Mouse (Mus musculus) olfactory bulb, adult 2 months (tissue): ENCODE data around the gene Slc6a2. TPM values are rescaled to one million over a fixed set of nuclear protein-coding genes. Genes with fewer than 3 reads are reported as not detected.
A peak's percentile ranks its signal among the peaks of the same experiment; 100 is the strongest.

Source experiments
- H3K27ac ChIP-seq: fragments of 200-500 bp; 2 replicates; pipeline ENCODE4 v1.5.1; 2012; ENCODE audit warnings: low read depth, low read length; ENCODE audit not compliant: insufficient read depth
- H3K4me1 ChIP-seq: fragments of 200-500 bp; 2 replicates; pipeline ENCODE4 v1.6.1; 2012; ENCODE audit warnings: low read length; ENCODE audit not compliant: control insufficient read depth, insufficient read depth
- H3K4me3 ChIP-seq: fragments of 200-500 bp; 2 replicates; pipeline ENCODE4 v1.5.1; 2012; ENCODE audit warnings: mild to moderate bottlenecking, low read depth, low read length, moderate library complexity; ENCODE audit not compliant: insufficient read depth
- CTCF ChIP-seq: fragments of 200-500 bp; IDR thresholded peaks from 2 replicates; pipeline ENCODE4 v1.5.1; 2012; ENCODE audit warnings: low read depth, mild to moderate bottlenecking, low read length, moderate library complexity; ENCODE audit not compliant: insufficient read depth
- POLR2A ChIP-seq: fragments of 200-500 bp; IDR thresholded peaks from 2 replicates; pipeline ENCODE4 v1.6.1; 2012; ENCODE audit warnings: mild to moderate bottlenecking, low read depth, low read length, moderate library complexity; ENCODE audit not compliant: insufficient read depth
- WGBS: fragments of 180-500 bp; shearing (Covaris S2); methylation state at CpG from one replicate; pipeline ENCODE4 v1.1.7; 2018; 5-methylcytosine and 5-hydroxymethylcytosine counted together
- polyA plus RNA-seq: library from polyadenylated mRNA; stranded (reverse); fragments of >200 nt; gene quantifications from 2 replicates; pipeline ENCODE4 v1.2.4, GENCODE M21; 2012; ENCODE audit warnings: low replicate concordance; ENCODE audit not compliant: missing spikeins, insufficient read depth, insufficient read length

The Slc6a2 gene
- polyA plus RNA-seq, 1 experiment = not detected

DNA sequence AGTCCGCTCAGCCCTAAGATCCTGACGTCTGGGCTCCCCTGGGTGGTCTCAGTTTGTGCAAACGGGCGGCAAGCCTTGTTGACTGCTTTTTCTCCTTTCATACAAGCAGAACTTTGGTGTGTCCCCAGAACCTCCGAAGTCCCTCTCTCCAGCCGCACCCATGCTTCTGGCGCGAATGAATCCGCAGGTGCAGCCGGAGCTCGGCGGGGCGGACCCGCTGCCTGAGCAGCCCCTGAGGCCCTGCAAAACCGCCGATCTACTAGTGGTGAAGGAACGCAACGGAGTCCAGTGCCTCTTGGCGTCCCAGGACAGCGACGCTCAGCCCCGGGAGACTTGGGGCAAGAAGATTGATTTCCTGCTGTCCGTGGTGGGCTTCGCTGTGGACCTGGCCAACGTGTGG is 1.2 kb downstream of the Slc6a2 start:
- TF ChIP-seq POLR2A (no peak), CTCF (no peak)
- Histone ChIP-seq H3K27ac (no peak overlapping the region), H3K4me1 (peaks cover 12% of the 10 kb centered on the region), H3K4me3 (no peak overlapping the region)
- WGBS = 4% methylated on average over 25 of the region's 25 CpGs

GRCm38 (mm10) chr8:92964556-92964955 is 4.7 kb downstream of the Slc6a2 start:
- WGBS = 82% methylated on average over 2 of the region's 2 CpGs
- H3K27ac ChIP-seq = no peak overlapping the region
- H3K4me1 ChIP-seq = peaks cover 12% of the 10 kb centered on the region
- TF ChIP-seq CTCF (no peak), POLR2A (no peak)
- H3K4me3 ChIP-seq = no peak overlapping the region

- H3K4me3 ChIP-seq = no peak overlapping the region
- no peak overlapping the region for H3K27ac ChIP-seq
- WGBS = 38% methylated on average over 5 of the region's 5 CpGs
- TF ChIP-seq POLR2A (no peak), CTCF (no peak)
- H3K4me1 ChIP-seq = peaks cover 2% of the 10 kb centered on the region; the same call in 1 of the 2 replicates
Observed at GRCm38 (mm10) chr8:92972949-92973348, 13.1 kb downstream of the Slc6a2 start.

DNA sequence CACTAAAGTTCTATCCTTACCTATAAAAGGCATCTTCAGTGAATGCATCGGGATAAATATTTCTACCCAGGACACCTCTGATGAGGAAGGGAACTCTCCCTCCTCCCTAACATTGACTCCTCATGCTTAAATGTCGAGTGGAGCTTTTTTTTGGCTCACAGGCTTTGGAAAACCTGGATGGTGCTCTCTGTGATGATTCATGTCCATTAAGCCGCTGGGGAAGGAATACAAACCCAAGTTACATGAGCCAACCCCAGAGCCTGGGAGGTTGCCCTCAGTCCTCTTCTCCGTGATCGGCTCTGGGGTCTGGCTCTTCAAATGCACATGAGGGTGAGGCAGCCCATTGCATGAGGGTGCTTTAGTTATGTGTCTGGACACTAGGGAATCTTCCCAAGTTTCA is 16.8 kb downstream of the Slc6a2 start:
- no peak overlapping the region for H3K4me3 ChIP-seq
- H3K4me1 ChIP-seq = peaks cover 2% of the 10 kb centered on the region; the same call in 1 of the 2 replicates
- WGBS = 85% methylated on average over 5 of the region's 5 CpGs
- TF ChIP-seq CTCF = no peak
- H3K27ac ChIP-seq = no peak overlapping the region

DNA sequence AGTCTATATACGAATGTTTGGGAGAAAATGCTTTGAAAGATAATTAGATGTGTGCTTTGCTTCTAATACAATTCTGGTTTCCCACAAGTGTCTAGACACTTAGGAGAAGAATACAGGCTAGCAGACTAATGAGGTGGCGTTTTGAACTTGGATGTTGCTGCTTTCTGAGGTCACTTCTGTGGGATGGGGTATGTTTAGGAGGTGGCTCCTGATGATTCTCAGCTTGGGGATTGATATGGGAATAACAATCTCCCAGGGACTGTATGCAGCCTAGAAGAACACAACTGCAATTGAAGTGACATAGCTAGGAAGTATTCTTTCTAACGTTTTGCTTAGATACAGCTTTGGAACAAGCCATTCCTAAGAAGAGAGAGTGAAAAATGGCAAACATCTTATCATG is 22.6 kb downstream of the Slc6a2 start:
- Histone ChIP-seq H3K27ac (no peak overlapping the region), H3K4me1 (peaks cover 4% of the 10 kb centered on the region; the same call in 1 of the 2 replicates), H3K4me3 (no peak overlapping the region)
- 94% methylated on average over 3 of the region's 3 CpGs for WGBS
- TF ChIP-seq CTCF (no peak), POLR2A (no peak)

DNA sequence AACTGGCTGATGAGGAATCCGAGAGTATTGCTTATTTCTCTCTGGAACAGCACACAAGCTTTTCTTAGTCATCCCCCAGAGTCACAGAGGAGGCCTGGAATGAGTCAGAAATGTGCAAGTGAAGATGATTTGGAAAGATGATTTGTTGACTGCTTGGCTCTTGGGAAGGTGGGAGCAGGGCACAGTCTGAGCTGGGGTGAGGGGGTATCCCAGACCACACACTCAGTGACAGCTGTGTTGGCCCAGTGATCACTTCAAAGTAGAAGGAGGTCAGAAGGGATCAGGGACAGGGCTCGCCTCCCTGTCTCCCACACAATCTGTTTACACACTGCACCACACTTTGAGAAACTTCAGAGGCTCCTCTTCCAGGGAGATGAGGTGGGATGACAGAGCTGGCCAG is 24.5 kb downstream of the Slc6a2 start:
- no peak for TF ChIP-seq CTCF
- no peak for TF ChIP-seq POLR2A
- no peak overlapping the region for H3K27ac ChIP-seq
- no peak overlapping the region for H3K4me3 ChIP-seq
- peaks cover 4% of the 10 kb centered on the region; the same call in 1 of the 2 replicates for H3K4me1 ChIP-seq
- 63% methylated on average over 2 of the region's 2 CpGs for WGBS

DNA sequence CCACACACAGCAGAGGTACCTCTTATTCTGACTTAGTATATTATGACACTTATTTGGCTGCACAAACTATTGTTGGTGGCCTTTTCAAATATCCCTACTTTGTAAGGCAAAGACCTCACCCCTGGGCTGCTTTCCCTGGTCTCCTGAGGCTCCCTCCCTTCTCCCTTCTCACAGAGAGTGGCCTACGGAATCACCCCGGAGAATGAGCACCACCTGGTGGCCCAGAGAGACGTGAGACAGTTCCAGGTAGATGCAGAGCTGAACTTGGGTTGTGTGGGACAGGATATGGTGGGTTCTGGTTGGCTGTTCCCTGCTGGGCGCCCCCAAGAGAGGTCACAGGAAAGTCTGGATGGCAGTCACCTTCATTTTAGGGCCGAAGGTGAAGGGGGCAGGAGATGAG is 37.0 kb downstream of the Slc6a2 start:
- no peak overlapping the region for H3K4me3 ChIP-seq
- no peak overlapping the region for H3K27ac ChIP-seq
- H3K4me1 ChIP-seq = no peaks in the 10 kb centered on the region
- TF ChIP-seq POLR2A (no peak), CTCF (0 out of 2 replicates have a peak, but pooled peaks have one; percentile 20)
- WGBS = 41% methylated on average over 5 of the region's 5 CpGs

GRCm38 (mm10) chr8:92998600-92998999 is 38.7 kb downstream of the Slc6a2 start:
- H3K4me3 ChIP-seq = no peak overlapping the region
- H3K4me1 ChIP-seq = no peaks in the 10 kb centered on the region
- TF ChIP-seq POLR2A (no peak), CTCF (no peak)
- H3K27ac ChIP-seq = no peak overlapping the region
- 37% methylated on average over 2 of the region's 2 CpGs for WGBS

- Histone ChIP-seq H3K27ac (no peak overlapping the region), H3K4me3 (no peak overlapping the region), H3K4me1 (no peaks in the 10 kb centered on the region)
- 20% methylated on average over 5 of the region's 5 CpGs for WGBS
- TF ChIP-seq POLR2A = no peak
- TF ChIP-seq CTCF = no peak
Observed at GRCm38 (mm10) chr8:93010286-93010685, 50.4 kb downstream of the Slc6a2 start.

- Histone ChIP-seq H3K27ac (no peak overlapping the region), H3K4me3 (no peak overlapping the region), H3K4me1 (no peaks in the 10 kb centered on the region)
- TF ChIP-seq CTCF (peak; percentile 67), POLR2A (no peak)
- 7% methylated on average over 9 of the region's 9 CpGs for WGBS
Observed at GRCm38 (mm10) chr8:93011439-93011838, 51.6 kb downstream of the Slc6a2 start.
